ENCODE assay signal across 8 mouse cellular contexts in the genomic region with DNA sequence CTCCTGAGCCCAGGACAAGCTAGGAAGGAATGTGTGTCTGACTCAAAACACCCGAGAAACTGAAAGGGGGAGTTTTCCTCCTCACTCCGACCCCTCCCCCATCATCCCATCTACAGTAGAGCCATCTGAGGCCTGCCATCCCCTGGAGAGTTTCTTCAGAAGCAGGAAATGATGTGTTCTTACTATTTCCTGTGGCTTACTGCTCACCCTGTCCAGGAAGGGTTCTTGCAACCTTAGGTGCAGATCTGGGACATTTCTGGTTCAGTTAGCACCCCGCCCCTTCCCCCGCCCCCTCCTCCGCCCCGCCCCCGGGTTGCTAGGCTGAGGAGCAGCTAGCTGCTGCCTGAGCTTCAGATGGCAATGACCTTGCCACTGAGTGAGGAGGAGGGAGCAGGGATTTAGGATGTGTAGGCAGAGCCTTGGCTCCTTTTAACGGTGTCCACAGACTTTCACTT. TPM values are rescaled to one million over a fixed set of nuclear protein-coding genes. Genes with fewer than 3 reads are reported as not detected.
DNase-seq lines count a peak whose midpoint lies in the region; ATAC-seq and TF ChIP-seq lines count a peak whose summit lies in the region.

No protein-coding gene starts in this region.

- intact Hi-C loops in gastrocnemius, postnatal 36 days (cut with DNase I) = no loop called here

- no peak for TF ChIP-seq CTCF in E14TG2a.4 (conservative IDR thresholded peaks at IDR 0.05; ENCODE audit: low read length)

- peak; percentile 71 for DNase-seq in adrenal gland, postnatal 10 days
- peak; percentile 51 to 67 for DNase-seq in lung, postnatal 4 days
- DNase-seq in gastrocnemius, postnatal 36 days = no peak
- no peak for DNase-seq in cerebellum, adult 9-11 months

- ATAC-seq in granulocyte monocyte progenitor cell, adult 5-6 weeks (replicated peaks; ENCODE audit: poor library complexity, severe bottlenecking) = peak; percentile 74
- peak; percentile 86 for ATAC-seq in kidney, embryonic 14.5 days (ENCODE audit: low FRiP score, low TSS enrichment)
- peak; percentile 53; the same call in 1 of the 2 replicates for ATAC-seq in stomach, embryonic 14.5 days (ENCODE audit: insufficient number of reproducible peaks, insufficient read depth, low FRiP score, low read depth)

- H3K27ac ChIP-seq in kidney, embryonic 14.5 days (ENCODE audit: low read depth, low read length) = peak overlapping the region; percentile 92
- H3K27ac ChIP-seq in stomach, embryonic 14.5 days (ENCODE audit: low read length) = peak overlapping the region; percentile 52; the same call in 1 of the 2 replicates

- under 1% methylated on average over 8 of the region's 8 CpGs for WGBS in kidney, embryonic 14.5 days
- WGBS in stomach, embryonic 14.5 days = 3% methylated on average over 8 of the region's 8 CpGs

- H3K4me2 ChIP-seq in kidney, embryonic 14.5 days (replicated peaks; ENCODE audit: low read depth, low read length) = peak overlapping the region; percentile 27
- H3K4me2 ChIP-seq in stomach, embryonic 14.5 days (replicated peaks; ENCODE audit: low read depth, low read length) = 0 out of 2 replicates have a peak overlapping the region, but pooled peaks have one; percentile 8

- no peaks in the 10 kb centered on the region for H3K27me3 ChIP-seq in E14TG2a.4 (ENCODE audit: insufficient read depth, low read length)
- H3K27me3 ChIP-seq in kidney, embryonic 14.5 days (ENCODE audit: control insufficient read depth, insufficient read depth, low read length) = no peaks in the 10 kb centered on the region
- no peaks in the 10 kb centered on the region for H3K27me3 ChIP-seq in stomach, embryonic 14.5 days (ENCODE audit: control insufficient read depth, insufficient read depth, low read length)

- H3K4me1 ChIP-seq in E14TG2a.4 (replicated peaks; ENCODE audit: low read depth, low read length) = peaks cover 87% of the 10 kb centered on the region
- H3K4me1 ChIP-seq in kidney, embryonic 14.5 days (ENCODE audit: control insufficient read depth, insufficient read depth, low read length) = peaks cover 26% of the 10 kb centered on the region
- H3K4me1 ChIP-seq in stomach, embryonic 14.5 days (ENCODE audit: control insufficient read depth, insufficient read depth, low read length) = peaks cover 33% of the 10 kb centered on the region

- H3K36me3 ChIP-seq in E14TG2a.4 (ENCODE audit: insufficient read depth, low read length) = peaks cover 31% of the 10 kb centered on the region; the same call in 1 of the 2 replicates
- H3K36me3 ChIP-seq in kidney, embryonic 14.5 days (ENCODE audit: control insufficient read depth, insufficient read depth, low read length) = 0 out of 2 replicates have a peak, but pooled peaks cover 2% of the 10 kb centered on the region
- no peaks in the 10 kb centered on the region; the same call in 1 of the 2 replicates for H3K36me3 ChIP-seq in stomach, embryonic 14.5 days (ENCODE audit: control insufficient read depth, insufficient read depth, low read length)

- peak overlapping the region; percentile 72 for H3K4me3 ChIP-seq in E14TG2a.4 (replicated peaks; ENCODE audit: low read length)
- H3K4me3 ChIP-seq in kidney, embryonic 14.5 days (ENCODE audit: low read length) = no peak overlapping the region; the same call in 1 of the 2 replicates
- no peak overlapping the region for H3K4me3 ChIP-seq in stomach, embryonic 14.5 days (ENCODE audit: low read depth, low read length)

- peaks cover 3% of the 10 kb centered on the region; the same call in 1 of the 2 replicates for H3K9me3 ChIP-seq in E14TG2a.4 (ENCODE audit: low read length)
- H3K9me3 ChIP-seq in kidney, embryonic 14.5 days (ENCODE audit: control insufficient read depth, low read length) = no peaks in the 10 kb centered on the region
- H3K9me3 ChIP-seq in stomach, embryonic 14.5 days (ENCODE audit: control insufficient read depth, low read depth, low read length) = no peaks in the 10 kb centered on the region

- H3K9ac ChIP-seq in kidney, embryonic 14.5 days (ENCODE audit: low read depth, low read length) = no peak overlapping the region
- no peak overlapping the region for H3K9ac ChIP-seq in stomach, embryonic 14.5 days (replicated peaks; ENCODE audit: low read depth, low read length)

RNA-seq across cellular contexts. Expression of gene Ccin, which starts 11.1 kb away (rescaled TPM):
- not detected for total RNA-seq in adrenal gland, postnatal 10 days (2021)
- not detected in 2 replicates for total RNA-seq in granulocyte monocyte progenitor cell, adult 5-6 weeks (2014; fragmentation: Nextera tagmentation)
- 0.09 TPM in 1 of 2 replicates, not detected in the other for total RNA-seq in granulocyte monocyte progenitor cell, adult 5-6 weeks (2017)
- not detected in 2 replicates for polyA plus RNA-seq in kidney, embryonic 14.5 days (2014; fragmentation: Nextera tagmentation; extraction: Ambion mirVana)
- polyA plus RNA-seq in stomach, embryonic 14.5 days (2014; fragmentation: Nextera tagmentation; extraction: Ambion mirVana) = not detected in 2 replicates
- total RNA-seq in gastrocnemius, postnatal 36 days (2021) = not detected

RNA-seq across cellular contexts. Expression of gene Glipr2, which starts 15.0 kb away (rescaled TPM):
- total RNA-seq in adrenal gland, postnatal 10 days (2021) = 10 to 100 TPM; 10.7 to 14.9 TPM
- total RNA-seq in granulocyte monocyte progenitor cell, adult 5-6 weeks (2014; fragmentation: Nextera tagmentation) = 8.2 and 12.7 TPM in 2 replicates
- 16.4 and 20.8 TPM in 2 replicates for total RNA-seq in granulocyte monocyte progenitor cell, adult 5-6 weeks (2017)
- polyA plus RNA-seq in kidney, embryonic 14.5 days (2014; fragmentation: Nextera tagmentation; extraction: Ambion mirVana) = 51.4 and 63.6 TPM in 2 replicates
- 117 and 121 TPM in 2 replicates for polyA plus RNA-seq in stomach, embryonic 14.5 days (2014; fragmentation: Nextera tagmentation; extraction: Ambion mirVana)
- total RNA-seq in gastrocnemius, postnatal 36 days (2021) = 1 to 10 TPM; 2.4 to 3.0 TPM

RNA-seq across cellular contexts. Expression of gene Clta, which starts 32.1 kb away (rescaled TPM):
- 100 to 1,000 TPM; 156 to 174 TPM for total RNA-seq in adrenal gland, postnatal 10 days (2021)
- total RNA-seq in granulocyte monocyte progenitor cell, adult 5-6 weeks (2014; fragmentation: Nextera tagmentation) = 280 and 311 TPM in 2 replicates
- 422 and 509 TPM in 2 replicates for total RNA-seq in granulocyte monocyte progenitor cell, adult 5-6 weeks (2017)
- 242 and 272 TPM in 2 replicates for polyA plus RNA-seq in kidney, embryonic 14.5 days (2014; fragmentation: Nextera tagmentation; extraction: Ambion mirVana)
- 234 and 237 TPM in 2 replicates for polyA plus RNA-seq in stomach, embryonic 14.5 days (2014; fragmentation: Nextera tagmentation; extraction: Ambion mirVana)
- 10 to 100 TPM; 46.3 to 49.3 TPM for total RNA-seq in gastrocnemius, postnatal 36 days (2021)

Comparison
In these comparisons a context has a peak if more than half of its experiments do, and no peak if none do; other contexts are left out.
1. DNase-seq: peak in adrenal gland, postnatal 10 days (single experiment) and lung, postnatal 4 days (2 of 2); none in gastrocnemius, postnatal 36 days (0 of 2) and cerebellum, adult 9-11 months (single experiment).
2. Peak in every context shown above with its lines, with median percentiles within 50 percentile points of each other: ATAC-seq.